Mouse (Mus musculus): ENCODE measurements at regions not wholly inside any gene's neighbourhood (a gene's known extent, or its start where the extent isn't known, plus 50 kb on each side); places are given as distances from the start of the nearest gene placed in this dataset.

DNA sequence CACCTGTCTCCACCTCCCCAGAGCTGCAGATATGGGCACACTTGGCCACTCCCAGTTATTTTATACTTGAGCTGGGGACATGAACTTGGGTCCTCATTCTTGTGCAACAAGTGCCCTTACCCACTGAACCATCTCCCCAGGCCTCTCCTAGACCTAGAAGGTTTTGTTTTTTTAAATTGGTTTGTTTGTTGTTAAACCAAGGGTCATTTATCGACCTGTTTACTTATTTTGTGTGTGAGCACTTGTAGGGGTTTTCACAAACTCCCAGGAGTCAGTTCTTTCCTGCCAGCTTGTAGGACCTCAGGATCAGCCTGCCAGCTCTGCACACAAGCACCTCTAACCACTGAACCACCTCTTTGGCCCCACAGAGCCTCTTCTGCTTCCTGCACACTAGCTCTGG is 140.8 kb downstream of the Tfap2c start:
- TF ChIP-seq CTCF (IDR thresholded peaks at IDR 0.05; ENCODE audit: borderline replicate concordance, insufficient read depth, low read length) = no peak
- TF ChIP-seq POLR2A (IDR thresholded peaks at IDR 0.05; ENCODE audit: low read depth, low read length) = no peak
